Mouse (Mus musculus): ENCODE results near the gene Itga3.
A peak's percentile ranks its signal among the peaks of the same experiment; 100 is the strongest.

Itga3 gene

DNA sequence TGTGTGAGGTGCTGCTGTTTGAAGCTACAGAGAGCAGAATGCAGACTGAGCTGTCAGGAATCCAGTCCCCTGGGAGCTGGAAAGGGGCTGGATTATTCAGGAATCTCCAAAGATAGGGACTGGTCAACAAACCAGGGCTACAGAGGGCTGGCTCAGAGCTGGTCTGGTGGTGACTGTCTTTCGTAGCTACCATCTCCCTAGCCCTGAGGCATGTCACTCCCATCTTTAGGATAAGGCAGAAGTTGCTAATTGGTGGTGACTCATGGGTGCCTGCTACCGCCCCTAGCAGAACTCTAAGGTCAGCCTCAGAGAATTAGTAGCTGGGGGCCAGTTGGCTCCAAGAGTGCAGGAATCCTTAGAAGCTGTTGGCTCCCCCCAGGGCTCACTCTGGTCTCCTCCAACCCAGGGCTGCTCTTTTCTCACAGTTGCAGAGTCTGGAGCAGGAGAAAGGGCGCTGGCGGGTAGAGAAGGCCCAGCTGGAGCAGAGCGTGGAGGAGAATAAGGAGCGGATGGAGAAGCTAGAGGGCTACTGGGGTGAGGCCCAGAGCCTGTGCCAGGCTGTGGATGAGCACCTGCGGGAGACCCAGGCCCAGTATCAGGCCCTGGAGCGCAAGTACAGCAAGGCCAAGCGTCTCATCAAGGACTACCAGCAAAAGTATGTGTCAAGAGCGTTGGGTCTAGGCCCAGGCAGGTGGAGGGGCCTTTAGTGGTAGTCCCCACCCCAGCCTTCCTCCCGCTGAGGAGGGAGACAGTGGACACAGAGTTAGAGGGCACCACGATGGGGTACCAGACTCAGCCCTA, 72.3 kb downstream of the Itga3 start:
- no peak for DNase-seq (ENCODE audit: low read depth)

DNA sequence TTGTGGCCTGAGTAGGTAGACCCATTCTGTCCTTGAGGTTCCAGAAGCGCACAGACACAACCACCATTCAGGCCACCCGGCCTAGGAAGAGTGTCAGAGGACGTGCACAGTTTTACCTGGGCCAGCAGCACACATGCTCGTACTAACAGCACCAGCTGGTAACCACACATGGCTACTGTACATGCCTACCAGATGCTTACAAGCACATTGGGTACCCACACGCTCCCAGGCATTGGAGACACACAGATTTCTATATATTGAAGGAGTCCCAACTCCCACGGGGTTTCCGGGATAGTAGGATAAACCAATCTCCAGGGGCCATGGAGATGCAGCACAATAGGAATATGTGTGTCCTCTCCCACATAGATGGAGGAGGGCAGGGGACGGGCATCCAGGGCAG, 73.9 kb downstream of the Itga3 start:
- DNase-seq (ENCODE audit: low read depth) = no peak

DNA sequence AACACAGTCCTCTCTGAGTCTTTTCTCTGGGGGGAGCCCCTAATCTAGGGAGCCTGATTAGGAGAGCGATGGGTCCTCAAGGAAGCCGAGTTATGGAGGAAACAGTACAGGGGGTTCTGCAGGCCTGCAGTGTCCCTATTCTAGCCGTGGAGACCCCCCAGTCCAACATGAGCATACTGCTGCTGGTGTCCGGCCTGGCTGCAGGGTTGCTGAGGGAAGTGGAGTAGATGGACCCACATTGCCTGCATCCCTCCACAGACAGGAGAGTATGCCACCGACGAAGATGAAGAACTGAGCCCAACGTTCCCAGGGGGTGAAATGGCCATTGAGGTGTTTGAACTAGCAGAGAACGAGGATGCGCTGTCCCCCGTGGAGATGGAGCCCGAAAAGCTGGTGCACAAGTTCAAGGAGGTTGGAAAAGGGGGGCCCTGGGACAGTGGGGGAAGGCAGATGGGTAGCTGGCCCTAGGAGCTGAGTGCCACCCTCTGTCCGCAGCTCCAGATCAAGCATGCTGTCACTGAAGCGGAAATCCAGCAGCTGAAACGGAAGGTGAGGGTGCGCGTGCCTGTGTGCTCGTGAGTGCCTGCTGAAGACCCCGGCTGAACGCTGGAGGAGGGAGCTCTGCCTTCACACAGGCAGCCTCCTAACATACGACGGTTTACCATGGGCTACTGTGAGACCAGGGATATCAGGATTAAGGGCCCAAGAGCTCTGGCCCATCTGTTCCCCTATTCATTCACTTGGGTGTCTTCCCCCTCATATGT, 74.8 kb downstream of the Itga3 start:
- no peak for DNase-seq (ENCODE audit: low read depth)

DNA sequence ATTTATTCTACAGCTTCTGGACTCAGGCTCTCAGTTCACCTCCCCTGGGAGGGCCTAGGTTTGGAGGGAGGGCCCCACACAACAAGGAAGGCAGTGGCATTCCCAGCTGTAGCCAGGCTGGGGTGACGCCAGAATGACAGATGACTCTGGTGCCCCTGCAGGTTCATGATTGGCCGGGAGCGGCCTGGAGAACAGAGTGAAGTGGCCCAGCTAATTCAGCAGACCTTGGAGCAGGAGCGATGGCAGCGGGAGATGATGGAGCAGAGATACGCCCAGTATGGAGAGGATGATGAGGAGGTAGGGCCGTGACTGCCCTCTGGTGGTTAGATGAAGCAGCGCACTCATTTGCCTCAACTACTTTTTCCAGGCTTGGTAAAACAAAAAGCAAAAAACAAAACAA, 75.5 kb downstream of the Itga3 start:
- no peak for DNase-seq (ENCODE audit: low read depth)

DNA sequence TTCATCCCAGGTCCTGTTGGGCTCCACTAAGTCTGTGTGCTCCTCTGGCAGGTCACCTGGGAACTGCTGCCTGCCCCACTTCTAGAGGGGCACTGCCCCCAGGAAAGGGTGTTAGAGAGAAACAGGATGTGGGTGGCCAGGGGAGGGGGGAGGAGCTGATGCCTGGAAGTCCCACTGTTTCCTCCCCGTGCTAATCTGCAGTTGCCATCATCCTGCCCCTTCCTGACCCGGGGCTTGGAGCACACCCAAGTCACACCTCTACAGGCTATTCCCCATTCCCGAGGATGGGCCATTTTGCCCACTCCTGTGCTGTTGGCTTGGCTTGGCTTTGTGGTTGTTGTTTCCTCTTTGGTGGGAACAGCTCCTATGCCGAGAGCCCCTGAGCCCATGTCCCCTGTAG, 76.1 kb downstream of the Itga3 start:
- no peak for DNase-seq (ENCODE audit: low read depth)

DNA sequence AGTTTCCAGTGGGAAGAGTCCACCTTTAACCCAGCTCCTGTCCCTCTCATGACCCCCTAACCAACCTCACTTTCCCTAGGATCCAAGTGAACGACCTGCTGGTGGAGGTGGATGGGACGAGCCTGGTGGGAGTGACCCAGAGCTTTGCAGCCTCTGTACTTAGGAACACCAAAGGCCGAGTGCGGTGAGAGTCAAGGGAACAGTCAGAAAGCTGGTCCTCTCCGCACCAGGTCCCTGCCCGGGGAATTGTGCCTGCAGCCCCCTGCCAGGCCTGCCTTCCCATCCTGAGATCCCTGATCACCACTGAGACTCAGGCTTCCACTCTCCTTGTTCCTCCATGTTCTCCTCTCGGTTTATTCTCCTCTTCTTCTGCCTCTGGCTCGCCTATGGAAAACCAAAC, 76.5 kb downstream of the Itga3 start:
- DNase-seq (ENCODE audit: low read depth) = no peak

DNA sequence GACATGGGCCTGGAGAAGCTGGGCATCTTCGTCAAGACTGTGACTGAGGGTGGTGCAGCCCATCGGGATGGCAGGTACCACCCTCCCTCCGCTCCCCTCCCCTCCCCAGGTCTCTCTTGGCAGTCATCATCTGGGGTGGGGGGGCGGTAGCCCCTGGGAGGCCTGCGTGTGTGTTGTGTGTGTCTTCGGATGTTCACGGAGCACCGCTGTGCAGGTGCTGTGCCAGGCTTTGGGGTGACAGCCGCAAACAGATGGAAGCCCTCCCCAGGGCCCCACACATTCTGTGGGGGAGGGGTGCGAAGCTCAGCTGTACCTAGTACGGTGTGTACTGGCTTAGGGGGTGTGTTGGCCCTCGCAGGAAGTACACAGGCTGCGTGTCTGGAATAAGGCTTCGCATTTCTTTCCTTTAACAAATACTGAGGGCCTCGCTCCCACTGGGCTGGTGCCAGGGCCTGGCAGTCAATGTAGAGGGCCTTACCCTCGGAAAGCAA, 78.5 kb downstream of the Itga3 start:
- DNase-seq (ENCODE audit: low read depth) = no peak

DNA sequence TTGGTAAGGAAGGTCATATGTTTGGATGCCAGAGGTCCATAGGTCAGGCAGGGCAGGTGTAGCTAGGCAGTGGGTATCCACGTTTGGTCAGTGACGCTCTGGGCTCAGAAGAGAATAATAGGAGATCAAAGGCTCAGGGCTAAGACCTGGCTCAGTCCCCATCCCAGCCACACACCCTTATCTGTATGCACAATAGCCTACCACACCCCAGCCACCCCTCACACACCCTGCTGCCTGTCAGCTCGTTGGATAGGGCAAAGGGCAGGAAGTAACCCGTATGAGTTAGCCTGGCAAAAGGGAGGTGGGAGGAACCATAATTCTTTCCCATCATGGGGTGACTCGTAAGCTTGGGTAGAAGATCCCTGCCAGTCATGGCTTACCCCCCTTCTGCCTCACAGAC, 79.0 kb downstream of the Itga3 start:
- peak; percentile 72 for DNase-seq (ENCODE audit: low read depth)

DNA sequence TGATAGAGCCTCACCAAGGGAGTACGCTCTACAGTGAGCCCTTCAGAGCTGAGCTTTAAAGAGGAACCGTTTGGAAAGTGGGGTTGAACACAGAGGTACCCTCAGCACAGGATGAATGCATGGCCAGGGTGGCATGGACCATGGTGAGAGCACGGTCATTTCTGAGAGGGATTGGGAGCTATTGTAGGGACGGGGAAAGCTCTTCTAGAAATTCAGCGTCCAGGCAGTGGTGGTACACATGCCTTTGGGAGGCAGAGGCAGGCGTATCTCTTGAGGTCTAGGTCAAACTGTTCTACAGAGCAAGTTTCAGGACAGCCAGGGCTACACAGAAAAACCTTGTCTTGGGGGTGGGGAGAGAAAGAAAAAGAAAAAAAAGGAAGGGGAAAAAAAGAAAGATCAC, 79.6 kb downstream of the Itga3 start:
- DNase-seq (ENCODE audit: low read depth) = no peak

DNA sequence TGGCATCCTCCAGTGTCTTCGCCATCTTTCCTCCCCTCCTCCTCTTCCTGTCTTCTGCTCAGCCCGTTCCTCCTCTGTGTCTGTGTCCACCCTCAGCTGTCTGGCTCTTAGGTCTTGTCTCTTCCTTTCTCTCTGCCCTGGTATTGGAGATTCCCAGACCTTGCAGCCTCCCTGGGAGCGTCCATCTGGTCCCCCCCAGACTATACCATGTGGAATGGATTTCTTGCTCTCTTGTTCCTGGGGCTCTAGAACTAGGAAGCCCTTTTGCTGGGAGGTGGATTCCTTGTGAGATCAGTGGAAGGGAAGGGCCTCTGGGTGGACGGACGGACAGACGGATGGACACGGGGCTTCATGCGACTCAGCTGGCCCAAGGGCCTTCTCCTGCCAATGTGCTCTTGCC, 80.5 kb downstream of the Itga3 start:
- no peak for DNase-seq (ENCODE audit: low read depth)

DNA sequence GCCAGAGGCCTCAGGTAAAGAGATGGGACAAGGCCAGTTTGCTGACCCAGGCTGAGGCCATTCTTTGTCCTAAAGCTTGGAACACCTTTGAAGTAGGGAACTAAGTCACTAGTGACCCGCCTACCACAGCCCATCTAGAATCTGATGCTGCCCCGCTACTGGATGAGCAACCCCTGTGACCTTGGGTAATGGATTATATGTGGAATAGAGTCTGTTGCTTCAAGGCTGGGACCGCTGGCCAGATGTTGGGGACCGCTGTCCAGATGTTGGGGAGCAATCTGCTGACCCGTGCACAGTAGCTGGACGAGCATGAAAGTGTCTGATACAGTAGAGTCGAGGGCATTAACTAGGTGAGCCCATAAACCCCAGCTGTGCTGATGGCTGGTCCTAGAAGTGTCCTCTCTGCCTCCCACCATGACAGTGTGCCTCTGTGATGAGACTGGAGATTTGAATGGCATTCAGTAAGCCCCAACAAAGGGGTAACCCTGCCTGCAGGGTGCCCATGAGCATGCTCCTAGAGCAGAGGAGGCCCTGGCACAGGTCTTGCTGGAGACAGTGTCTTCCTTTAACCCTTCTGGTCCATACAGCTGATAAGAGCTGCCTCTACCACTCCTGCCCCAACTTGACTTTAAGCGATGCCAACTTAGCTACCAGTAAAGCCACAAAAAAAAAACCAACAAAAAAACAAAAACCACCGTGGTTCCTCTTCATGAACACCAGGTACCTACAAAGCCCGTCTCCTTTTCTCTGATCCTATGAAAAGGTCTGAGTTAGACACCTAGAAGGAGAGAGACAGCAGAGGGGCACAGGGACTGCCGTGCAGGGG, 81.4 kb downstream of the Itga3 start:
- no peak for DNase-seq (ENCODE audit: low read depth)
